Mouse (Mus musculus): ENCODE measurements at regions not wholly inside any gene's neighbourhood (a gene's known extent, or its start where the extent isn't known, plus 50 kb on each side); places are given as distances from the start of the nearest gene placed in this dataset.

DNA sequence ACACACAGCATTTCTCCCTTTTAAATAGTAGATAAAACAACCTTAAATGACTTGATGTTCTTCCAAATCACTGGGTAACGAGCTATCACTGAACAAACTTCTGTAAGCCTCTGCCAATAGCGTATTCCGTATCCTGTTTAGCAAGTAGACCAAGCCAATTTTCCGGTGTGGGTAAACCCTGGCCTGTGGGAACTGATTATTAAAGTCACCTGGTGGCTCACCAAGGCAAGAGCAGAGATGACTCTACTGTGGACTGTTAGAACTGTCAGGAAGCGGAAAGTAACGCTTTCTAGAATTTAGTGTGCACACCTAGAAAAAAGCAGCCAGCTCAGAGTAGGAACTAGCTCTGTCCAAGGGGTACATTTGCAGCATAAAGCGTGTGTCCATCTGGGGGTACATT is 1176.1 kb downstream of the 4930447A16Rik start:
- no peak for TF ChIP-seq CTCF (IDR thresholded peaks at IDR 0.05; ENCODE audit: low read depth, low read length)
- no peak for TF ChIP-seq POLR2A (IDR thresholded peaks at IDR 0.05; ENCODE audit: borderline replicate concordance, low read depth, low read length)

Measured in bone marrow macrophage, adult 2 months (primary cell).